Mouse (Mus musculus) heart, adult 2 months (tissue): Measurements from ENCODE around the gene Arhgap31. TPM values are rescaled to one million over a fixed set of nuclear protein-coding genes. Genes with fewer than 3 reads are reported as not detected.

Experiments used
- DNase-seq, 2 experiments: peaks; one replicate each; pipeline ENCODE4 v3.0.0; 2021
- H3K27ac ChIP-seq: fragments of 200-600 bp; 2 replicates; pipeline ENCODE4 v1.8.1; 2022
- H3K27me3 ChIP-seq: fragments of 200-500 bp; 2 replicates; pipeline ENCODE4 v1.6.1; 2012; ENCODE audit warnings: mild to moderate bottlenecking, low read length, inconsistent platforms, mixed read lengths; ENCODE audit not compliant: control insufficient read depth, insufficient read depth
- H3K36me3 ChIP-seq: fragments of 200-500 bp; 2 replicates; pipeline ENCODE4 v1.6.1; 2012; ENCODE audit warnings: low read length, inconsistent platforms; ENCODE audit not compliant: control insufficient read depth, insufficient read depth
- H3K4me1 ChIP-seq: fragments of 200-500 bp; 2 replicates; pipeline ENCODE4 v1.6.1; 2011; ENCODE audit warnings: low read length; ENCODE audit not compliant: control insufficient read depth, insufficient read depth
- H3K4me3 ChIP-seq: fragments of 200-600 bp; 2 replicates; pipeline ENCODE4 v1.8.1; 2022
- H3K79me2 ChIP-seq: fragments of 200-500 bp; replicated peaks from 2 replicates; pipeline ENCODE4 v1.6.1; 2012; ENCODE audit warnings: mild to moderate bottlenecking, inconsistent platforms, low read length, moderate library complexity, mixed read lengths; ENCODE audit not compliant: control insufficient read depth, insufficient read depth
- H3K9ac ChIP-seq: fragments of 200-500 bp; 2 replicates; pipeline ENCODE4 v1.6.1; 2012; ENCODE audit warnings: low read depth, mild to moderate bottlenecking, control low read depth, inconsistent platforms, low read length, mixed read lengths
- CTCF ChIP-seq: fragments of 200-600 bp; IDR thresholded peaks from 2 replicates; pipeline ENCODE4 v1.8.1; 2022; ENCODE audit warnings: antibody characterized with exemption, mild to moderate bottlenecking, moderate library complexity
- EP300 ChIP-seq: fragments of 200-500 bp; IDR thresholded peaks from 2 replicates; pipeline ENCODE4 v1.6.1; 2011; ENCODE audit warnings: low read depth, low read length, control low read depth; ENCODE audit not compliant: insufficient read depth
- POLR2A ChIP-seq: fragments of 200-500 bp; IDR thresholded peaks from 2 replicates; pipeline ENCODE4 v1.6.1; 2011; ENCODE audit warnings: mild to moderate bottlenecking, low read depth, low read length, control low read depth; ENCODE audit not compliant: insufficient read depth
- WGBS: fragments of 180-500 bp; shearing (Covaris S2); methylation state at CpG from one replicate; pipeline ENCODE4 v1.1.7; 2018; 5-methylcytosine and 5-hydroxymethylcytosine counted together
- intact Hi-C: fragments of 180-260 bp; cut with DNase I; formaldehyde crosslinking; loops from one replicate; pipeline ENCODE4 v1.15.1; 2025
- polyA plus RNA-seq: library from polyadenylated mRNA; depleted of rRNA; stranded (reverse); fragments of >200 nt; gene quantifications from 2 replicates; pipeline ENCODE4 v1.2.3, GENCODE M21; 2012
- total RNA-seq, 2 experiments: library from RNA; stranded (reverse); gene quantifications; 2 replicates each; pipeline ENCODE4 v1.2.3; 2021

Gene Arhgap31
- total and polyA plus RNA-seq, 3 experiments = 14.1 to 41.2 (median 38.2) TPM

DNA sequence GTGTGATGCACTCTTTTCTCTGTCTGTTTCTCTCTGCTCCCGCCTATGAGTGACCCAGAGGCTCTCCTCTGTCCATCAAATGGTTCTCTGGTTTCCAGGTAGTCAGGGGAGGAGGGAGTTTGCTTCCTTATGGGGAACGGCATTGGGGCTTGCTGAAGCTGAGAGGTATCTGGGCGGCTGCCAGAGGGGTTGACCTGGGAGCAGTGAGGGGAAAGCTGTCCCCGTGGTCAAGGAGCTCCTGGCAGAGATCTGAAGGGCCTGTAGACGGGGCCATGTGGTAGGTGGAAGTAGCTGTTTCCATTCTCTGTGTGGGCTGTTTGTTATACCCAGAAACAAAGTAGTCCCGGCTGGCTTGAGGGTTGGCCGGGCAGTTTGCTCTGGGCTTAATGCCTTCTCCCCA is 6.3 kb downstream of the Arhgap31 start:
- WGBS = 33% methylated on average over 7 of the region's 7 CpGs

GRCm38 (mm10) chr16:38705531-38706281 is 7.4 kb downstream of the Arhgap31 start:
- no peak overlapping the region for H3K9ac ChIP-seq
- H3K27me3 ChIP-seq = no peaks in the 10 kb centered on the region
- DNase-seq = peak in 1 of 2 experiments; percentile 19
- H3K4me1 ChIP-seq = peaks cover 29% of the 10 kb centered on the region
- H3K79me2 ChIP-seq = peaks cover 6% of the 10 kb centered on the region; the same call in 1 of the 2 replicates
- H3K36me3 ChIP-seq = peaks cover 16% of the 10 kb centered on the region
- H3K27ac ChIP-seq = peak overlapping the region; percentile 38; the same call in 1 of the 2 replicates
- no peak for TF ChIP-seq EP300
- no peak for TF ChIP-seq POLR2A
- no peak for TF ChIP-seq CTCF
- intact Hi-C loops = no loop called here
- H3K4me3 ChIP-seq = no peak overlapping the region
- WGBS = 50% methylated on average over 9 of the region's 9 CpGs

More for the DNA sequence above, 6.3 kb downstream of the Arhgap31 start:
- Histone ChIP-seq H3K79me2 (peaks cover 4% of the 10 kb centered on the region; the same call in 1 of the 2 replicates), H3K27ac (peak overlapping the region; percentile 38), H3K4me3 (peak overlapping the region; percentile 16; the same call in 1 of the 2 replicates), H3K4me1 (peaks cover 23% of the 10 kb centered on the region), H3K27me3 (no peaks in the 10 kb centered on the region), H3K9ac (no peak overlapping the region), H3K36me3 (peaks cover 12% of the 10 kb centered on the region)
- no peak for DNase-seq
- TF ChIP-seq EP300 = no peak
- no peak for TF ChIP-seq CTCF
- TF ChIP-seq POLR2A = no peak
- intact Hi-C loops = no loop called here

DNA sequence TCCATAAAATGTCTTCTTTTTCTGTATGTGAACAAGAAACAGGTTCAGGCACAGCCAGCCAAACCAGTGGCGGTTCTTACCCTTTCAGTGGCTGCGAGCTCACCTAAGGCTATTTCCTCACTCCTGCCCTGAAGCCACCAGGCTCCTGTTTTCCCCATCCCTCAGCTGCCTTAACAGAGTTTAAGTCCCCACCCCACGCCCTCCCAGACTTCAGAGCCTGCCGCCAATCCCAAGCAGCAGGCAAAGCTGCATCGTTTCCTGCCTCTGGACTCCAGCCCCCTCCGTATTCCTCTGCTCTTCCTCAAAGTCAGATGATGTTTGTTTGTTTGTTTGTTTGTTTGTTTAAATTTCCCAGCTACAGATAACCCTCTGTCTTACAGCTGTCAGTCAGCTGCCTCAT is 9.6 kb downstream of the Arhgap31 start:
- H3K27ac ChIP-seq = peak overlapping the region; percentile 18; the same call in 1 of the 2 replicates

DNA sequence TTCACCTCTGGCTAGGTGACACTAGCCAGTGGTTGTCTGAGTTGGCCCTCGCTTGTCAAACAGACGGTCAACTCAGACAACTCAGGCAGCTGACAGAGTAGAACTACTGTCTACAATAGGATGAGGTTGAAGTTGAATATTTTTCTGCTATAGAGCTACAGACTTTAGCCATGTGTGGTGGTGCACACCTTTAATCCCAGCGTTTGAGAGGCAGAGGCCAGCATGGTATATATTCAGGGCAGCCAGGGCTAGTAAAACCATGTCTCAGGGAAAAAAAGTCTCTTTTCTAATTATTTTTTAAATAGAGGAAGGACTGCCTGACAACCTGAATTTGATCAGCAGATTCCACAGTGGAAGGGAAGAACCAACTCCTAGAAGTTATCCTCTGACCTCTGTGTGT is 10.8 kb downstream of the Arhgap31 start:
- WGBS = 60% methylated on average over 3 of the region's 3 CpGs
- TF ChIP-seq EP300 (no peak), CTCF (no peak), POLR2A (no peak)
- no peaks in the 10 kb centered on the region for H3K27me3 ChIP-seq
- peaks cover 28% of the 10 kb centered on the region for H3K36me3 ChIP-seq
- no peak overlapping the region for H3K4me3 ChIP-seq
- intact Hi-C loops = no loop called here
- DNase-seq = no peak
- no peak overlapping the region for H3K9ac ChIP-seq
- H3K4me1 ChIP-seq = peaks cover 28% of the 10 kb centered on the region
- no peak overlapping the region; the same call in 1 of the 2 replicates for H3K27ac ChIP-seq
- peaks cover 6% of the 10 kb centered on the region; the same call in 1 of the 2 replicates for H3K79me2 ChIP-seq

More for the DNA sequence above, 9.6 kb downstream of the Arhgap31 start:
- Histone ChIP-seq H3K4me3 (no peak overlapping the region), H3K9ac (no peak overlapping the region), H3K36me3 (peaks cover 24% of the 10 kb centered on the region), H3K79me2 (peaks cover 5% of the 10 kb centered on the region; the same call in 1 of the 2 replicates), H3K4me1 (peaks cover 28% of the 10 kb centered on the region), H3K27me3 (no peaks in the 10 kb centered on the region)
- TF ChIP-seq CTCF (no peak), EP300 (no peak), POLR2A (no peak)
- intact Hi-C loops = no loop called here
- WGBS = 30% methylated on average over 6 of the region's 6 CpGs
- DNase-seq = no peak

DNA sequence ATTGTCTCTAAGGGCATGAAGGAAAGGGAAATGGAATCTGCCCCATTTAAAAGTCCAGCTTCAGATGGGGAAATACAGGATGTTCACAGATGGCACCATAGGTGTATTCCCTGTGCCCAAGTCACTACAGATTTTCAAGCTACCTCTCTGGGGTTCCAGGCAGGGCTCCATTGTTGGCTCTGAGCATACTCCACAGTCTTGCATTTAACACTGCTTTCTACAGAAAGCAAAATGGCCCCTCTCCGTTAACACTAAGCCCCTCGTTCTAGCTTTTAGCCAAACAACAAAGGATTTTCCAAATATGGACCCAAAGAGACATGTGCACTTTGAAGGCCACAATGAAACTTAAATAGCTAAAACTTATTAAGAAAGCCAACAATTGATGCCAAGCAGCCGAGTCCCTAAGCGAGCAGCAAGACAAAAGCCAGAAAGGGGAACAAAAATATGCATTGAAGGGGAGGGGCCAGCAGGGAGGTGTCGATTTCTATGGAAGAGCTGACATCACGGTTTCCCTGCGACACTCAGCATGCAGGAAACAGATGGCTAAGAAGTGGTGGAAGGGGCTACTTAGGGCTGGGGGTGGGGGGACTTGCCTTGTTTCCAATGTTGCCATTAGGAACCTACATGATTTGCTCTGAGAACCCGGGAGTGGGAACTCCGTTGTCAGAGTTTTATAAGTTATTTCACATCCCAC is 11.4 kb downstream of the Arhgap31 start:
- no peak for DNase-seq
- intact Hi-C loops = no loop called here
- TF ChIP-seq EP300 (no peak), CTCF (no peak), POLR2A (no peak)
- Histone ChIP-seq H3K4me1 (peaks cover 25% of the 10 kb centered on the region), H3K4me3 (no peak overlapping the region), H3K79me2 (peaks cover 7% of the 10 kb centered on the region; the same call in 1 of the 2 replicates), H3K9ac (no peak overlapping the region), H3K27me3 (no peaks in the 10 kb centered on the region), H3K27ac (peak overlapping the region; percentile 3; the same call in 1 of the 2 replicates), H3K36me3 (peaks cover 24% of the 10 kb centered on the region)
- WGBS = 35% methylated on average over 9 of the region's 9 CpGs
